Mouse (Mus musculus): Measurements from ENCODE around the gene Haus4. TPM values are rescaled to one million over a fixed set of nuclear protein-coding genes. Genes with fewer than 3 reads are reported as not detected.

The Haus4 gene
- polyA plus RNA-seq, 1 experiment from 2014 or later: 27.3 TPM

DNA sequence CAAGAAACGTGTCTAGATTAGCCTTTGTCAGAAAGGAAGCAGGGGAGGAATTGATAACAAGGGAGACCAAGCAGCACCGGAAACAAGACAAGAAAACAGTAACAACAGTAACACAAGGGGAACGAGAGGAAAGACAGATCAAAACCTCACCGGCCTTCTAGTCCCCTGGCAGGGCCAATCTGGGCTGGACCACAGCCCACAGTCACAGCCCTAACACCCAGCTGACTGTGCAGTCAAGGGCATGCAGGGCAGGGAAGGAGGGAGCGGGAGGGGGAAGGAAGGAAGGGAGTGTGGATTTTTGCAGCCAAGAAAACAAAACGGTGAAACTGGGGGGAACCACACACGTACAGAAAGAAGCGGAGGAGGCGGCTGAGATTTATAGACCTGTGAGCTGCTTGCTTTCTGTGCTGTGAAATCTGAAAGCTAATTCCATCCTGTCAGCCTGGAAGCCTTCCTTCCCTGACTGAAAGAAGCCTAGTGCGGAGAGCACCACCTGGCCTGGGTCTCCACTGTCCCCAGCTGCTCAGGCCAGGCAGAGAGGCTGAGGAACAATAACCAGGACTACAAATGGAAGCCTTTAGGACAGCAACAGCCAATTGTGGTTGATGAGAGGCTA lies 38.0 kb upstream of the Haus4 start:
- Histone ChIP-seq H3K27ac (ENCODE audit: low read depth, low read length) (peak overlapping the region; percentile 0; the same call in 1 of the 2 replicates), H3K27me3 (replicated peaks; ENCODE audit: control insufficient read depth, insufficient read depth, low read length) (no peaks in the 10 kb centered on the region), H3K9me3 (replicated peaks; ENCODE audit: control insufficient read depth, low read length) (no peaks in the 10 kb centered on the region), H3K4me2 (ENCODE audit: low read length) (no peak overlapping the region), H3K36me3 (ENCODE audit: control insufficient read depth, insufficient read depth, low read length) (peaks cover 14% of the 10 kb centered on the region; the same call in 1 of the 2 replicates), H3K4me1 (ENCODE audit: control insufficient read depth, insufficient read depth, low read length) (no peaks in the 10 kb centered on the region), H3K4me3 (ENCODE audit: low read depth, low read length) (no peak overlapping the region), H3K9ac (ENCODE audit: low read length) (no peak overlapping the region)
- DNase-seq (ENCODE audit: low spot score) (no peak), ATAC-seq (no peak)
- WGBS: 74% methylated on average over 10 of the region's 10 CpGs

GRCm38 (mm10) chr14:54591056-54591455 lies 36.6 kb upstream of the Haus4 start:
- ATAC-seq: no peak
- H3K9me3 ChIP-seq (replicated peaks; ENCODE audit: control insufficient read depth, low read length): no peaks in the 10 kb centered on the region
- no peaks in the 10 kb centered on the region for H3K27me3 ChIP-seq (replicated peaks; ENCODE audit: control insufficient read depth, insufficient read depth, low read length)
- H3K4me1 ChIP-seq (ENCODE audit: control insufficient read depth, insufficient read depth, low read length): no peaks in the 10 kb centered on the region
- peaks cover 14% of the 10 kb centered on the region; the same call in 1 of the 2 replicates for H3K36me3 ChIP-seq (ENCODE audit: control insufficient read depth, insufficient read depth, low read length)
- H3K9ac ChIP-seq (ENCODE audit: low read length): no peak overlapping the region
- DNase-seq (ENCODE audit: low spot score): no peak
- no peak overlapping the region for H3K4me3 ChIP-seq (ENCODE audit: low read depth, low read length)
- H3K27ac ChIP-seq (ENCODE audit: low read depth, low read length): no peak overlapping the region
- no peak overlapping the region for H3K4me2 ChIP-seq (ENCODE audit: low read length)
- 92% methylated on average over 16 of the region's 16 CpGs for WGBS

DNA sequence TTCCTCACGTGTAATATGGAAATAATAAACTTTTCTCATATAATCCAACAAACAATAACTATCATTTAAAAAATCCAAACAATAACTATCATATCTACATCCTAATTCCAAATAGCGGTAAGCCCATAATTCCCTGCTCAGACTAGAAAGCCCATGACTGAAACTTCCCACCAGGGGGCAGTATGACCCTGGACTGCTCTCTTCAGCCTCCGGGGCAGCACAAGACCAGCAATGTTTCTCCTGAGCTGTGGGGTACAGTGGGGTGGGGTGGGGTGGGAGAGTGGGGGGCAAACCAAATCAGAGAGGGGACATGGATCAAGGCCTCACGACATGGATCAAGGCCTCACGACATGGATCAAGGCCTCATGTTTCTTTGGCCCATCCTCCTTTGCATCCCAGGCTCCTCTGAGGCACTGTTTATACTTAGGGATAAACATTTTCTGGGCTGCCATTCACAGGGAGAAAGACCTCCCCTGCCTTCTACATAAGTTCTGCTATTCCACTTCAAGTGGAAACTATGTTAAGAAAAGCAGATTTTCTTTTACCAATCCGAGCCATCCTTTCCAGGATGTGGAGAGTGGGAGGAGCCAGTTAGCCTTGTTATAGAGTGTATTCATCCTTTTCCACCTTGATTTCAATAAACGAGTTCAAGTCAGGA lies 29.4 kb upstream of the Haus4 start:
- 43% methylated on average over 7 of the region's 7 CpGs for whole genome bisulfite sequencing
- Histone ChIP-seq H3K9me3 (replicated peaks; ENCODE audit: control insufficient read depth, low read length) (no peaks in the 10 kb centered on the region), H3K36me3 (ENCODE audit: control insufficient read depth, insufficient read depth, low read length) (0 out of 2 replicates have a peak, but pooled peaks cover 9% of the 10 kb centered on the region), H3K27me3 (replicated peaks; ENCODE audit: control insufficient read depth, insufficient read depth, low read length) (no peaks in the 10 kb centered on the region), H3K27ac (ENCODE audit: low read depth, low read length) (no peak overlapping the region), H3K4me1 (ENCODE audit: control insufficient read depth, insufficient read depth, low read length) (no peaks in the 10 kb centered on the region), H3K4me3 (ENCODE audit: low read depth, low read length) (no peak overlapping the region), H3K9ac (ENCODE audit: low read length) (no peak overlapping the region), H3K4me2 (ENCODE audit: low read length) (no peak overlapping the region)
- ATAC-seq: peak; percentile 57; the same call in 1 of the 2 replicates
- DNase-seq (ENCODE audit: low spot score): peak; percentile 67

GRCm38 (mm10) chr14:54582536-54582935 lies 28.1 kb upstream of the Haus4 start:
- Histone ChIP-seq H3K9ac (ENCODE audit: low read length) (no peak overlapping the region), H3K4me3 (ENCODE audit: low read depth, low read length) (no peak overlapping the region), H3K9me3 (replicated peaks; ENCODE audit: control insufficient read depth, low read length) (no peaks in the 10 kb centered on the region), H3K4me1 (ENCODE audit: control insufficient read depth, insufficient read depth, low read length) (no peaks in the 10 kb centered on the region), H3K27me3 (replicated peaks; ENCODE audit: control insufficient read depth, insufficient read depth, low read length) (no peaks in the 10 kb centered on the region), H3K36me3 (ENCODE audit: control insufficient read depth, insufficient read depth, low read length) (0 out of 2 replicates have a peak, but pooled peaks cover 9% of the 10 kb centered on the region), H3K27ac (ENCODE audit: low read depth, low read length) (no peak overlapping the region), H3K4me2 (ENCODE audit: low read length) (no peak overlapping the region)
- ATAC-seq: no peak
- DNase-seq (ENCODE audit: low spot score): no peak
- 93% methylated on average over 9 of the region's 9 CpGs for WGBS

DNA sequence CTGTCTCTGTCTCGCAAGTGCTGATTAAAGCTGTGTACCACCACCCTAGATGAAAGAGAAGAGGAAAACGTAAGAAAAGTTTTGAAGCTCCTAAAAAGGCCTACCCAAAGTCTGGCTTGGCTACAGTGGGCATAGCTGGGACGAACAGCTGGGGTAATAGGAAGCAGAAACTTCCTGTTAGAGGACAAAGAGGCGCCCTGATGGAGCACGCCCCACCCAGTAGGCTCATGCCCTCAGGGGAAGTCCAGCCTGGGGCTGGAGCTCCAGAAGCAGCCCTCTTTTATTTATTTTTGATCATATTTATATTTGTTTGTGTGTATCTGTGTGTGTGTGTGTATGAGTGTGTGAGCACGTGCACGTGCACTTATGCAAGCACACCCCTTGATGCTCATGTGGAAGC lies 25.2 kb upstream of the Haus4 start:
- Histone ChIP-seq H3K9ac (ENCODE audit: low read length) (no peak overlapping the region), H3K27me3 (replicated peaks; ENCODE audit: control insufficient read depth, insufficient read depth, low read length) (0 out of 2 replicates have a peak, but pooled peaks cover 10% of the 10 kb centered on the region), H3K4me2 (ENCODE audit: low read length) (no peak overlapping the region), H3K36me3 (ENCODE audit: control insufficient read depth, insufficient read depth, low read length) (0 out of 2 replicates have a peak, but pooled peaks cover 9% of the 10 kb centered on the region), H3K9me3 (replicated peaks; ENCODE audit: control insufficient read depth, low read length) (no peaks in the 10 kb centered on the region), H3K4me1 (ENCODE audit: control insufficient read depth, insufficient read depth, low read length) (peaks cover 9% of the 10 kb centered on the region; the same call in 1 of the 2 replicates), H3K27ac (ENCODE audit: low read depth, low read length) (no peak overlapping the region), H3K4me3 (ENCODE audit: low read depth, low read length) (no peak overlapping the region)
- DNase-seq (ENCODE audit: low spot score) (no peak), ATAC-seq (no peak)
- WGBS: 88% methylated on average over 7 of the region's 7 CpGs

- Histone ChIP-seq H3K9ac (ENCODE audit: low read length) (peak overlapping the region; percentile 83), H3K4me2 (ENCODE audit: low read length) (peak overlapping the region; percentile 58), H3K4me1 (ENCODE audit: control insufficient read depth, insufficient read depth, low read length) (peaks cover 13% of the 10 kb centered on the region; the same call in 1 of the 2 replicates), H3K36me3 (ENCODE audit: control insufficient read depth, insufficient read depth, low read length) (0 out of 2 replicates have a peak, but pooled peaks cover 6% of the 10 kb centered on the region), H3K4me3 (ENCODE audit: low read depth, low read length) (peak overlapping the region; percentile 65), H3K27ac (ENCODE audit: low read depth, low read length) (peak overlapping the region; percentile 49; the same call in 1 of the 2 replicates), H3K27me3 (replicated peaks; ENCODE audit: control insufficient read depth, insufficient read depth, low read length) (0 out of 2 replicates have a peak, but pooled peaks cover 10% of the 10 kb centered on the region), H3K9me3 (replicated peaks; ENCODE audit: control insufficient read depth, low read length) (no peaks in the 10 kb centered on the region)
- under 1% methylated on average over 10 of the region's 10 CpGs for WGBS
- 0 out of 2 replicates have a peak, but pooled peaks have one; percentile 9 for ATAC-seq
- peak; percentile 69 for DNase-seq (ENCODE audit: low spot score)
These were observed 23.6 kb upstream of the Haus4 start for GRCm38 (mm10) chr14:54578063-54578462.

DNA sequence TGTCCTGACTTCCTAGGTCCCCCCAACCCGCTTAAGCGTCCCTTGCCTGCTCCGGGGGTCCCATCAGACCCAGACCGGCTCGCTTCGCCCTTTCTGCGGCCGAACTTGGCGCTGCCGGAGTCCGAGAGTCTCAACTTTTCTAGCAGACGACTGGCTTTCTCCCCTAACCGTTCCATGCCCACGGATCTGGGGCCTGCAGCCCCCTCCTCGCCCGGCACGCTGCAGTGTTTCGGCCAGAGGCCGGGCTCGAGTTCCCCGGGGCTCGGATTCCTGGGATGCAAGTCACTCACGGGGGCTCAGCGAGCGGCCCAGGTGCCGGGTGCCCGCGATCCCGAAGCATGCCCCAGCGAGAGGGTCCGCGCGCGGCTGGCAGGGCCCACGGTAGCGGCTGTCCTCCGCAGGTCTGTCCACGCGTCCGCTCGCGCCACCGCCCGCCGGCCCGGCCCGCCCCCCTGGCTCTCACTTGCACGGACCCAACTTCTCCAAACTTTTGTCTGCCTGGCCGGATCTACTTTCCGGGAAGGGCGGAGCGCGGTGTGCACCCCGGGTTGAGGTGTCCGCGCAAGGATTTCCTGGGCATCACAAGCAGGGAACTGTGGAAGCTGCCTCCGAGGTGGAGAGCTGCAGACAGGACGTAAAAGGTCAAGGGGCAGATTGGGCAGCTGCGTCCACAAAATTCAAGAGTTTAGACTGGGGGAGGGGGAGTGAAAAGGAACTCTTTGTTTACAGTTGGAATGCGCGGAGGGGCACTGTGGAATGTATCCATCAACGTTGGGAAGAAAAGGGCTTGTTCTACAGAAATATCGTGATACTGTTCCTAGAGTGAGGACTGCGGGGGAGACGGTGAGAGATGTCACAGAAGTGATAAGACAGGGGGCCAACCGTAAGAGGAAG lies 22.9 kb upstream of the Haus4 start, which contains the start of gene Ajuba:
TSS of gene Ajuba (minus strand) at position 470 of the 894 bp plus-strand sequence.
- peak; percentile 93 for DNase-seq (ENCODE audit: low spot score)
- Histone ChIP-seq H3K4me2 (ENCODE audit: low read length) (peak within 1 kb of the TSS; percentile 58), H3K9me3 (replicated peaks; ENCODE audit: control insufficient read depth, low read length) (no peaks in the 10 kb centered on the region), H3K4me3 (ENCODE audit: low read depth, low read length) (peak within 1 kb of the TSS; percentile 65), H3K9ac (ENCODE audit: low read length) (peak within 1 kb of the TSS; percentile 83), H3K27me3 (replicated peaks; ENCODE audit: control insufficient read depth, insufficient read depth, low read length) (0 out of 2 replicates have a peak, but pooled peaks cover 10% of the 10 kb centered on the region), H3K27ac (ENCODE audit: low read depth, low read length) (peak within 1 kb of the TSS; percentile 49; the same call in 1 of the 2 replicates), H3K36me3 (ENCODE audit: control insufficient read depth, insufficient read depth, low read length) (no peaks in the 10 kb centered on the region), H3K4me1 (ENCODE audit: control insufficient read depth, insufficient read depth, low read length) (peaks cover 17% of the 10 kb centered on the region; the same call in 1 of the 2 replicates)
- peak; percentile 72 for ATAC-seq
- WGBS: 1% methylated on average over 66 of the region's 66 CpGs

Data from forebrain, embryonic 14.5 days (tissue).